In the genomic region with DNA sequence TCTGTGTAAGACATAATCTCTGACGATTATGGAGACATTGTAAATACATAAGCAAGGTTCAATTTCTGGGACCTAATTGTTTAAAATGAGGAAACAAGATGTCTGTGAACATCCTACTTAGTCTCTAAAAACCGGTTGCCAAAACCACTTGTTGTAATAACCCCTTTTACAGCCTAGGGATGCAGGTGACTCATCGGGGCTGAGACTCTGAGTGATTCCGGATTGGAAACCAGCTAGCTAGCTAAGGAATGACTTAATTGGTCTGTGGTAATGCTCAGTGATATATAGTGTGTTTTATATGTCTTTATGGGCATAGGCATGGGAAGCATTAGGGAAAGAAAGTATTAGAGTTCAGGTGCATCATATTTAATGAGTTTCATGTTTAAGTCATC, we compare ENCODE assay signal across 8 mouse cellular contexts. TPM values are rescaled to one million over a fixed set of nuclear protein-coding genes. Genes with fewer than 3 reads are reported as not detected.
A peak's percentile ranks its signal among the peaks of the same experiment; 100 is the strongest.
DNase-seq lines count a peak whose midpoint lies in the region; ATAC-seq and TF ChIP-seq lines count a peak whose summit lies in the region.

No protein-coding gene starts in this region.

- no peaks in the 10 kb centered on the region for H3K9me3 ChIP-seq in kidney, postnatal 0 days (replicated peaks; ENCODE audit: low read length)

- H3K36me3 ChIP-seq in kidney, postnatal 0 days (ENCODE audit: insufficient read depth, low read length): 0 out of 2 replicates have a peak, but pooled peaks cover 6% of the 10 kb centered on the region

- no peak overlapping the region for H3K9ac ChIP-seq in kidney, postnatal 0 days (ENCODE audit: low read depth, low read length)

- WGBS in kidney, postnatal 0 days: 8% methylated on average over 4 of the region's 4 CpGs

- H3K27ac ChIP-seq in kidney, postnatal 0 days: no peak overlapping the region
- H3K27ac ChIP-seq in brown adipose tissue, adult 24 weeks (replicated peaks; ENCODE audit: low read depth, low read length): no peak overlapping the region

- peak overlapping the region; percentile 78 for H3K4me3 ChIP-seq in kidney, postnatal 0 days (replicated peaks; ENCODE audit: low read depth, low read length)
- H3K4me3 ChIP-seq in brown adipose tissue, adult 24 weeks (ENCODE audit: insufficient read depth, low read depth, low read length): peak overlapping the region; percentile 49

- 0 out of 2 replicates have a peak, but pooled peaks cover 8% of the 10 kb centered on the region for H3K4me1 ChIP-seq in kidney, postnatal 0 days (replicated peaks; ENCODE audit: insufficient read depth, low read length)
- peaks cover 8% of the 10 kb centered on the region for H3K4me1 ChIP-seq in brown adipose tissue, adult 24 weeks (ENCODE audit: control insufficient read depth, insufficient read depth, insufficient read length, low read length)

- no peak for TF ChIP-seq CTCF in kidney, postnatal 0 days (IDR thresholded peaks at IDR 0.05; ENCODE audit: low read depth)

- ATAC-seq in kidney, postnatal 0 days (replicated peaks; ENCODE audit: low FRiP score, low read depth): no peak
- peak; percentile 42 to 44; a peak in 3 of 4 replicates for ATAC-seq in hematopoietic stem cell, adult 5-6 weeks (replicated peaks in 1 of 2; ENCODE audit: insufficient read depth in 1 of 2, low FRiP score in 2 of 2, low TSS enrichment in 1 of 2, low read depth in 1 of 2, poor library complexity in 2 of 2, severe bottlenecking in 2 of 2)

- DNase-seq in kidney, postnatal 0 days (ENCODE audit: low spot score): peak; percentile 8
- DNase-seq in kidney, adult 8-10 months: no peak
- peak; percentile 51 for DNase-seq in lung, postnatal 36 days
- no peak for DNase-seq in thymus, postnatal 25 days
- no peak for DNase-seq in cerebellum, postnatal 36 days
- no peak for DNase-seq in spleen, postnatal 14 days (ENCODE audit: low spot score in 2 of 2)

- peak overlapping the region; percentile 73 for H3K4me2 ChIP-seq in kidney, postnatal 0 days (ENCODE audit: low read length)

- H3K27me3 ChIP-seq in kidney, postnatal 0 days (ENCODE audit: insufficient read depth, low read length): no peaks in the 10 kb centered on the region

RNA-seq across cellular contexts. Expression of gene Prpf39, which starts 1.4 kb away (rescaled TPM):
- polyA plus RNA-seq in kidney, postnatal 0 days (2015; fragmentation: Nextera tagmentation; extraction: Ambion mirVana): 34.4 and 37.2 TPM in 2 replicates
- polyA plus RNA-seq in brown adipose tissue, adult 24 weeks (2012; ENCODE audit: insufficient read depth, insufficient read length, missing spikeins): 13.0 and 14.0 TPM in 2 replicates
- 139 and 147 TPM in 2 replicates for total RNA-seq in hematopoietic stem cell, adult 5-6 weeks (2017)

RNA-seq across cellular contexts. Expression of gene Fkbp3, which starts 36.3 kb away (rescaled TPM):
- 432 and 463 TPM in 2 replicates for polyA plus RNA-seq in kidney, postnatal 0 days (2015; fragmentation: Nextera tagmentation; extraction: Ambion mirVana)
- polyA plus RNA-seq in brown adipose tissue, adult 24 weeks (2012; ENCODE audit: insufficient read depth, insufficient read length, missing spikeins): 136 and 207 TPM in 2 replicates
- 333 and 397 TPM in 2 replicates for total RNA-seq in hematopoietic stem cell, adult 5-6 weeks (2017)

RNA-seq across cellular contexts. Expression of gene Fancm, which starts 37.9 kb away (rescaled TPM):
- polyA plus RNA-seq in kidney, postnatal 0 days (2015; fragmentation: Nextera tagmentation; extraction: Ambion mirVana): 7.4 and 8.3 TPM in 2 replicates
- polyA plus RNA-seq in brown adipose tissue, adult 24 weeks (2012; ENCODE audit: insufficient read depth, insufficient read length, missing spikeins): 7.4 and 8.1 TPM in 2 replicates
- 11.5 and 36.2 TPM in 2 replicates for total RNA-seq in hematopoietic stem cell, adult 5-6 weeks (2017)

Comparison
In these comparisons a context has a peak if more than half of its experiments do, and no peak if none do; other contexts are left out.
1. DNase-seq: peak in kidney, postnatal 0 days (single experiment) and lung, postnatal 36 days (single experiment); none in kidney, adult 8-10 months (0 of 2), thymus, postnatal 25 days (single experiment), cerebellum, postnatal 36 days (0 of 2) and spleen, postnatal 14 days (0 of 2).